Mouse (Mus musculus) bone marrow, adult 2 months (tissue): ENCODE results near the gene Dhfr.
A peak's percentile ranks its signal among the peaks of the same experiment; 100 is the strongest.

Experiments
- CTCF ChIP-seq: fragments of 200-500 bp; IDR thresholded peaks from 2 replicates; pipeline ENCODE4 v1.5.1; 2011; ENCODE audit warnings: low read length, control low read depth; ENCODE audit not compliant: control insufficient read depth, insufficient read depth
- POLR2A ChIP-seq: fragments of 200-500 bp; IDR thresholded peaks from 2 replicates; pipeline ENCODE4 v1.6.1; 2011; ENCODE audit warnings: low read depth, mild to moderate bottlenecking, control low read depth, low read length, borderline replicate concordance; ENCODE audit not compliant: control insufficient read depth

- 0 out of 2 replicates have a peak, but pooled peaks have one; percentile 11 for TF ChIP-seq POLR2A
- no peak for TF ChIP-seq CTCF
Observed at GRCm38 (mm10) chr13:92425758-92426264, 71.3 kb downstream of the Dhfr start, which contains the start of gene Ankrd34b.
